Mouse (Mus musculus) cerebellum, adult 11-12 months (tissue): ENCODE results near the gene Notch2.

ENCODE experiments used
- DNase-seq: peaks from one replicate; pipeline ENCODE4 v3.0.0; 2022

The Notch2 gene

GRCm38 (mm10) chr3:98053817-98054216 lies 40.5 kb downstream of the Notch2 start:
- no peak for DNase-seq

- DNase-seq: no peak
Observed at GRCm38 (mm10) chr3:98054334-98055007, 41.1 kb downstream of the Notch2 start.

GRCm38 (mm10) chr3:98055008-98055345 lies 41.6 kb downstream of the Notch2 start:
- no peak for DNase-seq

- DNase-seq: no peak
Observed at GRCm38 (mm10) chr3:98055808-98056728, 42.7 kb downstream of the Notch2 start.

GRCm38 (mm10) chr3:98056956-98057365 lies 43.6 kb downstream of the Notch2 start:
- no peak for DNase-seq

GRCm38 (mm10) chr3:98059076-98059475 lies 45.7 kb downstream of the Notch2 start:
- no peak for DNase-seq

GRCm38 (mm10) chr3:98060981-98061660 lies 47.8 kb downstream of the Notch2 start:
- no peak for DNase-seq

GRCm38 (mm10) chr3:98061661-98062330 lies 48.5 kb downstream of the Notch2 start:
- DNase-seq: no peak

GRCm38 (mm10) chr3:98062591-98063185 lies 49.4 kb downstream of the Notch2 start:
- no peak for DNase-seq

GRCm38 (mm10) chr3:98063186-98063771 lies 50.0 kb downstream of the Notch2 start:
- DNase-seq: no peak

- no peak for DNase-seq
Observed at GRCm38 (mm10) chr3:98063833-98064232, 50.5 kb downstream of the Notch2 start.

GRCm38 (mm10) chr3:98065004-98065403 lies 51.7 kb downstream of the Notch2 start:
- DNase-seq: no peak

- no peak for DNase-seq
Observed at GRCm38 (mm10) chr3:98066434-98066833, 53.1 kb downstream of the Notch2 start.

- DNase-seq: no peak
Observed at GRCm38 (mm10) chr3:98067413-98067812, 54.1 kb downstream of the Notch2 start.

GRCm38 (mm10) chr3:98067852-98068491 lies 54.6 kb downstream of the Notch2 start:
- no peak for DNase-seq

- DNase-seq: no peak
Observed at GRCm38 (mm10) chr3:98069161-98069560, 55.8 kb downstream of the Notch2 start.

GRCm38 (mm10) chr3:98069856-98070255 lies 56.5 kb downstream of the Notch2 start:
- DNase-seq: no peak

- DNase-seq: no peak
Observed at GRCm38 (mm10) chr3:98072570-98072969, 59.2 kb downstream of the Notch2 start.

GRCm38 (mm10) chr3:98073545-98073944 lies 60.2 kb downstream of the Notch2 start:
- DNase-seq: no peak

- no peak for DNase-seq
Observed at GRCm38 (mm10) chr3:98074622-98075231, 61.4 kb downstream of the Notch2 start.

GRCm38 (mm10) chr3:98077866-98078265 lies 64.5 kb downstream of the Notch2 start:
- DNase-seq: no peak
